Mouse (Mus musculus) 416B (cell line): Measurements from ENCODE around the gene Jakmip3.

Source experiments
- DNase-seq: peaks from one replicate; pipeline ENCODE4 v3.0.0; 2011; ENCODE audit warnings: low read depth

Gene Jakmip3

GRCm38 (mm10) chr7:138940612-138941461 is at the start of gene Jakmip3:
Jakmip3 (plus strand) TSS chr7:138940730.
- DNase-seq, result no peak

GRCm38 (mm10) chr7:138898122-138898521 is 42.4 kb upstream of the Jakmip3 start:
- no peak for DNase-seq

GRCm38 (mm10) chr7:138898743-138899142 is 41.8 kb upstream of the Jakmip3 start:
- DNase-seq, result no peak

GRCm38 (mm10) chr7:138903886-138904435 is 36.6 kb upstream of the Jakmip3 start:
- DNase-seq, result no peak

- DNase-seq, result no peak
These were observed 34.1 kb upstream of the Jakmip3 start for GRCm38 (mm10) chr7:138906441-138906840.

GRCm38 (mm10) chr7:138907043-138907442 is 33.5 kb upstream of the Jakmip3 start:
- peak; percentile 82 for DNase-seq

GRCm38 (mm10) chr7:138907976-138908375 is 32.6 kb upstream of the Jakmip3 start:
- DNase-seq, result no peak

- no peak for DNase-seq
These were observed 31.7 kb upstream of the Jakmip3 start for GRCm38 (mm10) chr7:138908768-138909276.

GRCm38 (mm10) chr7:138909277-138910192 is 31.0 kb upstream of the Jakmip3 start, which contains the start of gene Bnip3:
Bnip3 (minus strand) TSS chr7:138909519.
- peak; percentile 99 for DNase-seq

- DNase-seq, result no peak
These were observed 30.4 kb upstream of the Jakmip3 start for GRCm38 (mm10) chr7:138910193-138910562.

GRCm38 (mm10) chr7:138913616-138914015 is 26.9 kb upstream of the Jakmip3 start:
- no peak for DNase-seq

GRCm38 (mm10) chr7:138919156-138919944 is 21.2 kb upstream of the Jakmip3 start:
- peak; percentile 94 for DNase-seq

- DNase-seq, result no peak
These were observed 18.9 kb upstream of the Jakmip3 start for GRCm38 (mm10) chr7:138921611-138922010.

- DNase-seq, result peak; percentile 76
These were observed 16.6 kb upstream of the Jakmip3 start for GRCm38 (mm10) chr7:138923756-138924425.

- DNase-seq, result no peak
These were observed 12.1 kb upstream of the Jakmip3 start for GRCm38 (mm10) chr7:138928456-138928855.

- DNase-seq, result no peak
These were observed 6.0 kb upstream of the Jakmip3 start for GRCm38 (mm10) chr7:138934523-138934922.

- DNase-seq, result no peak
These were observed 1.5 kb upstream of the Jakmip3 start for GRCm38 (mm10) chr7:138938991-138939390.

GRCm38 (mm10) chr7:138940256-138940611 is 296 bp upstream of the Jakmip3 start:
- no peak for DNase-seq

GRCm38 (mm10) chr7:138941571-138941970 is 1.0 kb downstream of the Jakmip3 start:
- no peak for DNase-seq

- DNase-seq, result no peak
These were observed 1.8 kb downstream of the Jakmip3 start for GRCm38 (mm10) chr7:138942301-138942700.

- DNase-seq, result no peak
These were observed 5.1 kb downstream of the Jakmip3 start for GRCm38 (mm10) chr7:138945668-138946067.
